Mouse (Mus musculus): ENCODE measurements at regions not wholly inside any gene's neighbourhood (a gene's known extent, or its start where the extent isn't known, plus 50 kb on each side); places are given as distances from the start of the nearest gene placed in this dataset.

DNA sequence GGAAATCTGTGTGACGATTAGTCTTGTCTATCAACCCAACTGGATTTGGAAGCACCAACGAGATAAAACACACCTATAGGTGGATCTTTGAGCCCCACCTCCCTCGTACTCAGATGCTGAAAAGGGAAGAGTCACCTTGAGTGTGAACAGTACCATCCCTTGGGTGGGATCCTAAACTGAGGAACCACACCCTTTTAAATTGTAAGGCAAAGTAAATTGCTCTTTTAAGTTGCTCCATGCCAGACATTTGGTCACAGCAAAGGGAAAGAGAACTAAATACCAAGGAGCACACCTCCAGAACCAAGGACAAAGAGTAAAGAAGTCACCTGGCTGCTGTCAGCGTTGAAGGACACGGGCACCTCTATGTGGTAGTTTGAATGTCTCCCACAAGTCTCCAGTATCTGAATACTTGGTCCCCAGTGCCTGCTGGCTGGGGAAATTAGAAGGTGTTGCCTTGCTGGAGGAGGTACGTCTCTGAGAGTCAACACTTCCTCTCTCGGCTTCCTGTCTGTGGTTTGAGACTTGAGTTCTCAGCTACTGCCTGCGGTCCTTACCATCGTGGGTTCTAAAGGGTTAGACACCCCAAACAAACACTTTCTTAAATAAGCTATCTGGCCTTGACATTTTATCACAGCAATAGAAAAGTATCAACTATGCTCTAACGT is 95.6 kb upstream of the Noct start:
- peak; percentile 78 for DNase-seq (ENCODE audit: low spot score)

DNA sequence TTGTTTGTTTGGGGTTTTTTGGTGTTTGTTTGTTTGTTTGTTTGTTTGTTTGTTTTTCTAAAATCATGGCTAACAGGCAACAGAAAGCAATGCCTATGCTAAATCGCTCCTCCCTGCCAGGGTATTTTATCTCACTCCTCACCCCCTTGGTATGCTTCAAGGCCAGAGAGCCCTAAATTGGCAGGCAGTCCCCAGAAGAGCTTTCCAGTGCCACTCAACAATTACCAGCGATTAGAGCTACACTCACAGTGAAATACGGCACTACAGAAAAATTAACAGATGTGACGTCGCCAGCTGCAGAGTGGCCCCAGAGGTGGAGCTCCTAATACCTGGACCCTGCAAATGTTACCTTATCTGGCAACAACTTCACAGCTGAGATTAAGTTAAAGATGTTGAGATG is 93.5 kb upstream of the Noct start:
- DNase-seq (ENCODE audit: low spot score) = no peak

DNA sequence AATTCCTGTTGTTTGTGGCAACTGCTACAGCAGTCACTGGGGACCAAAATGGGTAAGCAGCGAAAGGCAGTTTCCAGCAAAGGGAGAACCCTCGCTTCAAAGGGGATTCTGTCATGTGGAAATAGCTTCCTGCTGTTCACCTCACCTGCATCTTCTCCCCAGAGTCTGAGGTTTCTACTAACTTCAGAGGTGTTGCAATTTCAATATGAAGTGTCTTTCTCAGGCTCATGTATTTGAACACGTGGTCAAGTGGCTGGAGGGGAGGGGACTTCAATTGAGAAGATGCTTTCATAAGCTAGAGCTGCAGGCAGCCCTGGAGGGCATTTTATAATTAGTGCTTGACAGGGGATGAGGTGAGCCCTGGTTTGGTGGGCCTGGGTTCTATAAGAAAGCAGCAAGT is 92.9 kb upstream of the Noct start:
- peak; percentile 15 for DNase-seq (ENCODE audit: low spot score)

- no peak for DNase-seq (ENCODE audit: low spot score)
Measured at GRCm38 (mm10) chr3:51132736-51133135, 91.5 kb upstream of the Noct start.

DNA sequence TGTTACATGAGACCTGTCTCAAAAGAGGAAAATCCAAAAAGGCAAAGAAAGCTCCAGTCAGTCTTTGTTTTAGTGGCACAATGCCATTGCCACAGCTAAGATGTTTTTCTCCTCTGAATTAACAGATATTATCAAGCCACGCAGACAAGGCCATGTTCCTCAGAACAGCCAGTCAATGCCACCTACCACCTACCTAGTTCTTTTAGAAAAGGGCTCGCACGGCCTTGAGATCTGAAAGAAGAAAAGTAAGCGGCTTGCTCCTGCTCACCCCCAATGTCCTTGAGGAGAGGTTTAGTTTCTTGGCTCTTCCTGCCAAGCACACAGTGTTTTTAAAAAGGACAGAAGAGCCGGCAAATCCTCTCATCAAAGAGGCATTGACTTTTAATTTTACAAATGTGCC is 88.7 kb upstream of the Noct start:
- DNase-seq (ENCODE audit: low spot score) = no peak

DNA sequence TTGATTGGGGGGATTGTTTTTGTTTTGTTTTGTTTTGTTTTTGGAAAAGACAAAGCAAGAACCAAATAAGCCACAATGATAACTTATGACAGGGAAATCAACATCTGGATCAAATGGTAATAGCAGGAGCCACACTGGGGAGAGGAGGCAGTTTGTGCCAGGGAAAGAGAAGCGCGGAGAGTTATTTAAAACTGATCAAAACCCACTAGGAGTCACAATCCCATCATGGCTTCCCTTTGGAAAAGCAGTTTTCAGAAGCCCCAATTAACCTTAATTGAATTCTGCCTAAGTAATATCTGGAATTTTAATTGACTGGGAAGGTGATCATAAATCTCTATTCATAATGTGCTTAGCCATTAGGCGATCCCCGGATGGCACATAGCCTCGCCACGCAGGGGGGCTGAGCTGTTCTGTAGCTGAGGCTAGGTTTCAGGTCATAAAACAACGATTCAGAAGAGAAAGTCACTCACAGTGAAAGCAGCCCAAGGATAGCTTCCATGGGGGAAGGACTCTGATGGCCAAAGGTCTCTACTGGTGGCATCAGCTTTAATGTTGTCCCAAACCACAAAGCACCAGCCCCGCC is 86.4 kb upstream of the Noct start:
- no peak for DNase-seq (ENCODE audit: low spot score)

DNA sequence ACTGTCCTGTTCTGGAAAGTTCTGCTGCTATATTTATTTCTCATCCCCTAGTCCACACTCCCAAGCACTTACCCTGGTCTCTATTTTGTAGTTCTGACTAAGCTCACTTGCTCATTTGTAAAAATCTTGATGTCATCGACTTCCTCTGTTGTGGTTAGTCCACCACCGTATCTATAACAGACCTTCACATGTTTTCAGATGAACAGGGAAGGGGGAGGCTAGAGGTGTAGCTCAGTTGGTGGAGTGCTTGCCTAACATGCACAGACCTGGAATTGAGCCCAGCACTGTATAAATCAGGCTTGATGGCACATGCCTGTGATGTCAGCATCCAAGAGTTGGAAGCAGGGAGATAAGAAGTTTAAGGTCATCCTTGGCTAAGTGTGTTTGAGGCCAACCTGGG is 78.3 kb upstream of the Noct start:
- no peak for DNase-seq (ENCODE audit: low spot score)

- no peak for DNase-seq (ENCODE audit: low spot score)
Measured at GRCm38 (mm10) chr3:51150012-51150411, 74.2 kb upstream of the Noct start.

- DNase-seq (ENCODE audit: low spot score) = no peak
Measured at GRCm38 (mm10) chr3:51151104-51151503, 73.1 kb upstream of the Noct start.

- DNase-seq (ENCODE audit: low spot score) = no peak
Measured at GRCm38 (mm10) chr3:51155621-51156020, 68.6 kb upstream of the Noct start.

DNA sequence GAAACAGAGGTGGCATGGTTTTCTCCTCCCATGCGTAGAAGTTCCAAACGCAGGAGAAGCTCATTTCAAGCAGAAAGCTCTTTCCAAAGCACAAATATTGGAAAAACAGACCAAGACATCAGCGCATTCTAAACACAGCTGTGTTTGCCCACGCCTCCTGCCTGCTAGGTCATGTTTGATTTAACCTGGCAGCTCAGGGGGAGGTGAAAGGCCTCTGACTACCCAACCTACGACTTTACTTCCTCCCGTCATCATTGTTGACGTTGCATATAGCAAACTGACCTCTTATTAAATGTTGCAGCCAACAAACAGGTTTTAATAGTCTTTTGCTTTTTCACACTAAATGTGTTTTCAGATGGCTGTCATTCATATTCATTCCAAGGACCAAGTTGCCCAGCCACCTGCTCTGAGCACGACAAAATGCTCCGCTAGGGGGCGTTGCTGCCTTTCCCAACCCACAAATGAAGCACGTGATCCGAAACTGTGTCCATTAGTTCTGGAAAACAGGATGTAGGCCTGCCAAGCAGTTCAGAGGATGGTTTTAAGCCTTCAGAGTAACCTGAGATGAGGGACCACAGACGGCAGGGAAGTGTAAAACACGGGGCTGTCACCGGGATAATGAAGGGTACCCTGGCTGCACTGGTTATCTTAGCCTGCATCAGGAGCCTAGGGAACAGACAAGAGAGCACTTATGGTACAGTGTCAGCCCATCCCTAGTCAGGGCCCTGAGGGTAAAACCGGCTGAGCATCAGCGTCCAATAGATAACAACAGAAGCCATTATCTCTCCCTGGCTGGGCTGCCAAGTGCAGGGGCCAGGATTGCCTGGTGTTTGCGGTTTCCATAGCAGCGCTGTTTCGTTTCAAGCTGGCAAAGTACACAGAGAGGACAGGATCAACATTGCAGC is 67.6 kb upstream of the Noct start:
- no peak for DNase-seq (ENCODE audit: low spot score)

DNA sequence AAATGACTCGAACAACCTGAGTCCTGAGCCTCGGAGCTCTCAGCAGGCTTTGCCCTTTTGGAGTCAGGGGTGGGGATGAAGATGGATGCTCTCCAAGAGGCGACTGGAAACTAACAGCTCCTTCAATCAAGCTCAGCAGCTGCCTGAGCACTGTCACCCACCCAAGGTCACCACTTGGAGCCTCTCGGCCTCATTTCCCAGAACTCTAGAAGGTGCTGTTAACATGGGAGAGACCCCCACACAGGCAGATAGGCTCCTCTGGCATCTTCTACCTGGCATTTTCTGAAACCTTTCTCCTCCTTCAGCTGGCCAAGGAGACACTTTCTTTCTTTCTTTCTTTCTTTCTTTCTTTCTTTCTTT is 67.0 kb upstream of the Noct start:
- no peak for DNase-seq (ENCODE audit: low spot score)

- no peak for DNase-seq (ENCODE audit: low spot score)
Measured at GRCm38 (mm10) chr3:51158449-51158848, 65.8 kb upstream of the Noct start.

DNA sequence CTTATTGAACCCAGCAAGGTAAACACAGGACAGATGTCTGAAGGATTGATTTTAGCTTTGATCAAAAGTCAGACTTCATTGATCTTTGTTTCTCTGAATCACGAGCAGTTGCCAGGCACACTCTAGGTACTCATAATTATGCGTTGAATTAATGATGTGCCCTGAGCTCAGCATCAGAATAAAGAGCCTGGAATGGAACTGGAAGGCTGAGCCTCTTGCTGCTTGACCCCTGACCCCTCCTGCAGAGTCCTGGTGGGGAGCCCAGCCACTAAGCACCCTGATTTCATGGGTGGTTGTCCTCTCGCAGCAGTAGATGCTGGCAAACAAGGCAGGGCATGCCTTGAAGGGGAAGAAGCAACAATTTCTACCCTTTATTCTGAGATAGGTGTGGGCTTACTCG is 64.9 kb upstream of the Noct start:
- DNase-seq (ENCODE audit: low spot score) = no peak

DNA sequence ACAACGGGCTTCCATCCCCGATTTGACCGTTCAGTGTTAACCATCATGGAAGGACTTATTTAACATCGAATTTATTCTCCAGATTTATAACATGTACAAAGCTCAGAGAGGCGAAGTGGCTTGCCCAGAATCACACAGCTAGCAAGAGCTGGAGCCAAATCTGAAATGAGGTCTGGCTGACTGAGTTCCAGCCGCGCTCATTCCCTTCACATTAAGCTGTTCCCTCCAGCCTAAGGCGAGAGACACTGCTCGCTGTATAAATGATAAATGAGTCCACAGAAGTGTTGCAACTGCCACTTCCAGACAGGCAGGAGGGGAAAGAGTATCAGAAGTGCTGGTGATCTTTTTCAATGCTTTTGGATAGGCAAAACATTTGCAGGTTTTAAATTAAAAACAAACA is 64.4 kb upstream of the Noct start:
- DNase-seq (ENCODE audit: low spot score) = no peak

DNA sequence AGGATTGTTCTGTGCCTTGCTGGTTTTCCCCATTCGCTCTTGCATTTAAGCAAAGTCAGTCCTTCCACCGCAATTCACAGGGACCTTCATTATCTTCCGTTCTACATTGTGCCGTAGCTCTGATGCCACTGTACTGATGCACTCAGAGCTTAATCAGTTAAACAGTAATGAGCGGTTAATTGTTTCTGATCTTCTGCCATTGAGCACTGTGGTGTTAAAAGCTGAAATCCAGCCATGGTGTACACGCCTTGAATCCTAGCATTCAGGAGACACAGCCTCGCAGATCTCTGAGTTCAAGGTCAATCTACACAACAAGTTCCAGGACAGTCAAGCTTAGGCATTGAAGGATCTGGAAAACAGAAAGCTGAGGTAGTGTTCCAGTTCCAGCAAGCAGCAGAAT is 63.6 kb upstream of the Noct start:
- no peak for DNase-seq (ENCODE audit: low spot score)

DNA sequence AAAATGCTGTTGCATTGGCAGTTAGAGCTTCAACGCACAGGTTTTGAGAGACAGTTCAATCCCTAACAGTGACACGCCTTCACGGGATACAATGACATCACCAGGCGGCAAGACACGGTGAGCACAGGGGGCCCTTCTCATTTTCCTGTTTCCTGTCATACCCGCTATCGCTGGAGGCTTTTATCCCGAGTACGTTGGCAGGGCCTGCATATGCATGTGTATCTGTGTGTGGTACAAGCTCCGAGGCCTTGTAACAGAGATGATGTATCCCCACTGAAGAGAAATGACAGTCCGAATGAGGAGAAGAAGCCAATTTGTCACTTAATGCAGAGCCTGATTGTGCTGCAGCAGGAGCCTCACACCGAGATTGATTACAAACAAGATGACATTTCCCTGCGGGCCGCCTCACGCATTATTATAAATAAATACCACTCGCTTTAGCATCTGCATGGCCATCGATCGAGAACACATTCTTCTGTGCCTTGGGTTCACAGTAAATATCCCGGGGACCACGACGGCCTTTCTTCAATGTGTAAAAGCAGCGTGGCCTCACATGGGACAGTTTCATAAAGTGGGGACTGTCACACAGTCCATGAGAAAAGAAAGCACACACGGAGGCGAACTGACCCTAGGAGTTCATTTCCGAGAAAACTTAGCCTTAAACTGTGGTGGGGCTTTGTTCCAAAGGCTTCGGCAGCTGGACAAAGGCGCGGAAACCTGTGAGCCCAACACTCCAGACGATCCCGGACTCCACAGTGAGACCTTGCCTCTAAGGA is 54.9 kb upstream of the Noct start:
- DNase-seq (ENCODE audit: low spot score) = no peak

DNA sequence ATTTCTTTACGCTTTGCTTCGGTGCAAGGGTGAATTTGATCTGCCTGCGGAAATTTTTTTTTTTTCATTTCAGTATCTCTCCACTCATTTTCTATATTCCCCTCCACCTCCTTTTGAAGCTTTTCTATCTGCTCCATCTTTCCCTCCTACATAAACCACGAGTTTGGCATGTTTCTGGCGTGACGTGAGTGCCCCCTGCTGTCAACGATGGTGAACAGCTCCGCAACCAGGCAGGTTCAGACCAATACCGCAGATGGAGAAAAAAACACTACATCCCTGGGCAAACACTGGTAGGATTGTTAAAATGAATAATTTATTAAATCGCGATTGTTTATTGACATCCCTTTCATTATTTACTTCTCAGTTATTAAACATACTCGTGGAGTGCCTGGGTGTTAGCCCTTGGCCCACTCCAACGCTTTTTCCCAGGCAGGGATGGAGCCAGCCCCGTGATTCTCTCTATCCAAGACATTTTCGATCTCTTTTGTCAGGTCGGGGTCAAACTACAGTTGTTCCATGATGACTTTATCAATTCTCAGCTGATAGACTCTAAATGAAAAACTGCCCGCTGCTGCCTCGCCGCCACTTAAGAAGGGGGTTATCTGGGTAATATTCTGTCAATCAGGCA is 53.9 kb upstream of the Noct start:
- DNase-seq (ENCODE audit: low spot score) = peak; percentile 67

Measured in thymus, postnatal 0 days (tissue).